In the genomic region with DNA sequence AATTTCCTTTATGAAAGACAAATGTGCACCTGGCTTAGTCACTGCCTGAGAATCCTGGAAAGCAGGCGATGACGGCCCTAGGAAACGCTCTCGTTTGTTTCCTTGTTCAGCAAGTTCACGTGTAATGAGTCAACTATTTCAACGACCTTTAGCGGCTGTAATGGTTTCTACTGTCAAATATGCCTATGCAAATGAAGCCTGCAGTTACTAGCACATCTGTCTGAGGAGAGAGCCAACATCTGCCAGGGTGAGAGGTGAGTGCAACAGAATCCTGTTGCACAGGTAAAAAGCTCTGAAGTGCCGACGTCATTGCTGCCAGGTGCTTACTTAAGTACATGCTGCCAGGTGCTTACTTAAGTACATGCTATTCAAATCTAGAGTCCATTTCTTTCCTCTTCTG, we compare ENCODE assay signal across 9 mouse cellular contexts.
"Had no signal": no experiment of that assay in that cellular context is flagged by ENCODE, and none has a peak within 500 bp of the region (broad histone marks: within the 10 kb centered on the region; RNA-seq: fewer than 3 reads in every experiment).

No protein-coding gene starts in this region.

- ATAC-seq: hindbrain, postnatal 0 days had no signal

- DNase-seq: kidney, postnatal 14 days; lung, embryonic 14.5 days; lung, postnatal 14 days; midbrain, embryonic 14.5 days; right cerebral cortex, adult 18-20 months; right cerebral cortex, postnatal 25 days; thymus, adult 2 months; thymus, postnatal 25 days had no signal
